Mouse (Mus musculus): Measurements from ENCODE around the gene Usp3. TPM values are rescaled to one million over a fixed set of nuclear protein-coding genes. Genes with fewer than 3 reads are reported as not detected.

Usp3 gene
- total and polyA plus RNA-seq, 3 experiments, result 7.2 to 20.7 (median 20.6) TPM

GRCm38 (mm10) chr9:66587016-66587415 is 5.9 kb downstream of the Usp3 start:
- intact Hi-C loops (cut with DNase I), result no loop called here
- H3K9ac ChIP-seq (ENCODE audit: low read depth, low read length), result no peak overlapping the region
- no peak overlapping the region for H3K27ac ChIP-seq
- DNase-seq, result no peak
- no peak overlapping the region for H3K4me3 ChIP-seq
- no peaks in the 10 kb centered on the region for H3K79me2 ChIP-seq (replicated peaks; ENCODE audit: control insufficient read depth, insufficient read depth, low read length)
- H3K36me3 ChIP-seq (ENCODE audit: control insufficient read depth, insufficient read depth, low read length), result peaks cover 10% of the 10 kb centered on the region
- peaks cover 6% of the 10 kb centered on the region for H3K4me1 ChIP-seq (ENCODE audit: control insufficient read depth, insufficient read depth, low read length)
- 61% methylated on average over 1 of the region's 1 CpGs for WGBS
- H3K27me3 ChIP-seq (ENCODE audit: control insufficient read depth, insufficient read depth, low read length), result no peaks in the 10 kb centered on the region
- TF ChIP-seq CTCF (IDR thresholded peaks at IDR 0.05) (no peak), EP300 (IDR thresholded peaks at IDR 0.05; ENCODE audit: insufficient read depth, low read depth, low read length) (no peak), POLR2A (IDR thresholded peaks at IDR 0.05; ENCODE audit: insufficient read depth, low read depth, low read length) (no peak)

GRCm38 (mm10) chr9:66586533-66586932 is 6.4 kb downstream of the Usp3 start:
- WGBS, result 14% methylated on average over 1 of the region's 1 CpGs
- H3K79me2 ChIP-seq (replicated peaks; ENCODE audit: control insufficient read depth, insufficient read depth, low read length), result no peaks in the 10 kb centered on the region
- H3K9ac ChIP-seq (ENCODE audit: low read depth, low read length), result no peak overlapping the region
- no peak overlapping the region for H3K27ac ChIP-seq
- peaks cover 10% of the 10 kb centered on the region for H3K36me3 ChIP-seq (ENCODE audit: control insufficient read depth, insufficient read depth, low read length)
- peaks cover 7% of the 10 kb centered on the region for H3K4me1 ChIP-seq (ENCODE audit: control insufficient read depth, insufficient read depth, low read length)
- no peak for DNase-seq
- H3K4me3 ChIP-seq, result no peak overlapping the region
- TF ChIP-seq CTCF (IDR thresholded peaks at IDR 0.05) (no peak), POLR2A (IDR thresholded peaks at IDR 0.05; ENCODE audit: insufficient read depth, low read depth, low read length) (no peak), EP300 (IDR thresholded peaks at IDR 0.05; ENCODE audit: insufficient read depth, low read depth, low read length) (no peak)
- H3K27me3 ChIP-seq (ENCODE audit: control insufficient read depth, insufficient read depth, low read length), result no peaks in the 10 kb centered on the region
- intact Hi-C loops (cut with DNase I), result no loop called here

GRCm38 (mm10) chr9:66585191-66585590 is 7.8 kb downstream of the Usp3 start:
- TF ChIP-seq POLR2A (IDR thresholded peaks at IDR 0.05; ENCODE audit: insufficient read depth, low read depth, low read length) (no peak), EP300 (IDR thresholded peaks at IDR 0.05; ENCODE audit: insufficient read depth, low read depth, low read length) (no peak), CTCF (IDR thresholded peaks at IDR 0.05) (no peak)
- 43% methylated on average over 1 of the region's 1 CpGs for WGBS
- peaks cover 5% of the 10 kb centered on the region for H3K4me1 ChIP-seq (ENCODE audit: control insufficient read depth, insufficient read depth, low read length)
- H3K79me2 ChIP-seq (replicated peaks; ENCODE audit: control insufficient read depth, insufficient read depth, low read length), result no peaks in the 10 kb centered on the region
- H3K27me3 ChIP-seq (ENCODE audit: control insufficient read depth, insufficient read depth, low read length), result no peaks in the 10 kb centered on the region
- DNase-seq, result no peak
- peaks cover 6% of the 10 kb centered on the region for H3K36me3 ChIP-seq (ENCODE audit: control insufficient read depth, insufficient read depth, low read length)
- H3K4me3 ChIP-seq, result no peak overlapping the region
- intact Hi-C loops (cut with DNase I), result no loop called here
- H3K9ac ChIP-seq (ENCODE audit: low read depth, low read length), result no peak overlapping the region
- H3K27ac ChIP-seq, result no peak overlapping the region

- Histone ChIP-seq H3K79me2 (replicated peaks; ENCODE audit: control insufficient read depth, insufficient read depth, low read length) (no peaks in the 10 kb centered on the region), H3K4me3 (no peak overlapping the region), H3K27ac (no peak overlapping the region), H3K9ac (ENCODE audit: low read depth, low read length) (no peak overlapping the region), H3K4me1 (ENCODE audit: control insufficient read depth, insufficient read depth, low read length) (peaks cover 5% of the 10 kb centered on the region), H3K36me3 (ENCODE audit: control insufficient read depth, insufficient read depth, low read length) (peaks cover 6% of the 10 kb centered on the region), H3K27me3 (ENCODE audit: control insufficient read depth, insufficient read depth, low read length) (no peaks in the 10 kb centered on the region)
- intact Hi-C loops (cut with DNase I), result no loop called here
- TF ChIP-seq POLR2A (IDR thresholded peaks at IDR 0.05; ENCODE audit: insufficient read depth, low read depth, low read length) (no peak), CTCF (IDR thresholded peaks at IDR 0.05) (no peak), EP300 (IDR thresholded peaks at IDR 0.05; ENCODE audit: insufficient read depth, low read depth, low read length) (no peak)
- DNase-seq, result no peak
Observed at GRCm38 (mm10) chr9:66584176-66584575, 8.8 kb downstream of the Usp3 start.

- H3K79me2 ChIP-seq (replicated peaks; ENCODE audit: control insufficient read depth, insufficient read depth, low read length), result 0 out of 2 replicates have a peak, but pooled peaks cover 2% of the 10 kb centered on the region
- TF ChIP-seq EP300 (IDR thresholded peaks at IDR 0.05; ENCODE audit: insufficient read depth, low read depth, low read length), result no peak
- TF ChIP-seq CTCF (IDR thresholded peaks at IDR 0.05), result peak; percentile 42
- TF ChIP-seq POLR2A (IDR thresholded peaks at IDR 0.05; ENCODE audit: insufficient read depth, low read depth, low read length), result no peak
- H3K36me3 ChIP-seq (ENCODE audit: control insufficient read depth, insufficient read depth, low read length), result peaks cover 6% of the 10 kb centered on the region
- DNase-seq, result no peak
- H3K9ac ChIP-seq (ENCODE audit: low read depth, low read length), result no peak overlapping the region
- peaks cover 5% of the 10 kb centered on the region for H3K4me1 ChIP-seq (ENCODE audit: control insufficient read depth, insufficient read depth, low read length)
- intact Hi-C loops (cut with DNase I), result no loop called here
- H3K27ac ChIP-seq, result no peak overlapping the region
- no peak overlapping the region for H3K4me3 ChIP-seq
- no peaks in the 10 kb centered on the region for H3K27me3 ChIP-seq (ENCODE audit: control insufficient read depth, insufficient read depth, low read length)
- WGBS, result 85% methylated on average over 1 of the region's 1 CpGs
Observed at GRCm38 (mm10) chr9:66583244-66583643, 9.7 kb downstream of the Usp3 start.

GRCm38 (mm10) chr9:66581694-66582093 is 11.2 kb downstream of the Usp3 start:
- Histone ChIP-seq H3K4me3 (no peak overlapping the region), H3K9ac (ENCODE audit: low read depth, low read length) (no peak overlapping the region), H3K79me2 (replicated peaks; ENCODE audit: control insufficient read depth, insufficient read depth, low read length) (peaks cover 2% of the 10 kb centered on the region; the same call in 1 of the 2 replicates), H3K36me3 (ENCODE audit: control insufficient read depth, insufficient read depth, low read length) (peaks cover 8% of the 10 kb centered on the region), H3K27me3 (ENCODE audit: control insufficient read depth, insufficient read depth, low read length) (no peaks in the 10 kb centered on the region), H3K27ac (no peak overlapping the region), H3K4me1 (ENCODE audit: control insufficient read depth, insufficient read depth, low read length) (peaks cover 1% of the 10 kb centered on the region)
- WGBS, result 64% methylated on average over 3 of the region's 3 CpGs
- TF ChIP-seq CTCF (IDR thresholded peaks at IDR 0.05), result no peak
- no peak for TF ChIP-seq POLR2A (IDR thresholded peaks at IDR 0.05; ENCODE audit: insufficient read depth, low read depth, low read length)
- no peak for TF ChIP-seq EP300 (IDR thresholded peaks at IDR 0.05; ENCODE audit: insufficient read depth, low read depth, low read length)
- DNase-seq, result no peak
- intact Hi-C loops (cut with DNase I), result no loop called here
